ENCODE assay signal across 8 mouse cellular contexts in the genomic region with DNA sequence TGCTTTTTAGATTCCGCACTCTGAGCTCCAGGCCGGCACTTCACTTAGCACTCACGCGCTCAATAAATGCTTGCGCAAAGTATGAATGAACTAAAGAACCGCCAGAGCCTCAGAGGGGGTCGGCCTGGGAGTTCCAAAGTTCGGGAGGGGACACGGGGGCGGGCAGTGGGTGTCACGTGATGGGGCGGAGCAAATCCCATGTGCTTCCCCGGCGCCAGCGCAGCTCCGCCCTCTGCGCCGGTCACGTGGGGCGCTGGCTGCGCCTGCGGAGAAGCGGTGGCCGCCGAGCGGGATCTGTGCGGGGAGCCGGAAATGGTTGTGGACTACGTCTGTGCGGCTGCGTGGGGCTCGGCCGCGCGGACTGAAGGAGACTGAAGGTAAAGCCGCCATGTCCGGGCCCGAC. TPM values are rescaled to one million over a fixed set of nuclear protein-coding genes. Genes with fewer than 3 reads are reported as not detected.
DNase-seq lines count a peak whose midpoint lies in the region; ATAC-seq lines count a peak whose summit lies in the region.

No protein-coding gene starts in this region.

- no peaks in the 10 kb centered on the region for H3K27me3 ChIP-seq in hindbrain, embryonic 15.5 days

- peak overlapping the region; percentile 68 for H3K4me3 ChIP-seq in hindbrain, embryonic 15.5 days

- H3K9ac ChIP-seq in hindbrain, embryonic 15.5 days: peak overlapping the region; percentile 84

- no peaks in the 10 kb centered on the region for H3K9me3 ChIP-seq in hindbrain, embryonic 15.5 days

- DNase-seq in R1 (ENCODE audit: low read depth, low spot score): peak; percentile 94
- DNase-seq in cerebellum, postnatal 25 days: peak; percentile 97 to 98
- DNase-seq in frontal cortex, postnatal 36 days (ENCODE audit: low spot score in 2 of 2): peak; percentile 95 to 96
- DNase-seq in left cerebral cortex, adult 11 months (ENCODE audit: low spot score): peak; percentile 95
- DNase-seq in lung, postnatal 4 days: peak; percentile 97 to 99
- DNase-seq in retina, postnatal 7 days (ENCODE audit: low read depth, low spot score): peak; percentile 85
- DNase-seq in urinary bladder, adult 2 months (ENCODE audit: low spot score): peak; percentile 94

- peak overlapping the region; percentile 90 for H3K4me2 ChIP-seq in hindbrain, embryonic 15.5 days

- WGBS in hindbrain, embryonic 15.5 days: 0% methylated on average over 37 of the region's 38 CpGs

- peak; percentile 98 for ATAC-seq in hindbrain, embryonic 15.5 days (ENCODE audit: low FRiP score, low read depth)

- peak overlapping the region; percentile 84 for H3K27ac ChIP-seq in hindbrain, embryonic 15.5 days (replicated peaks)

- peaks cover 25% of the 10 kb centered on the region for H3K36me3 ChIP-seq in hindbrain, embryonic 15.5 days

- H3K4me1 ChIP-seq in hindbrain, embryonic 15.5 days (replicated peaks): peaks cover 27% of the 10 kb centered on the region

RNA-seq across cellular contexts. Expression of a gene that starts 4.4 kb away (rescaled TPM):
- 145 and 148 TPM in 2 replicates for polyA plus RNA-seq in hindbrain, embryonic 15.5 days (2015; fragmentation: Nextera tagmentation; extraction: Ambion mirVana)
- polyA plus RNA-seq in urinary bladder, adult 2 months (2012; rRNA removed): 199 and 209 TPM in 2 replicates

RNA-seq across cellular contexts. Expression of a gene that starts 20.5 kb away (rescaled TPM):
- polyA plus RNA-seq in hindbrain, embryonic 15.5 days (2015; fragmentation: Nextera tagmentation; extraction: Ambion mirVana): 45.5 and 47.5 TPM in 2 replicates
- polyA plus RNA-seq in urinary bladder, adult 2 months (2012; rRNA removed): 14.4 and 18.1 TPM in 2 replicates

RNA-seq across cellular contexts. Expression of a gene that starts 21.0 kb away (rescaled TPM):
- polyA plus RNA-seq in hindbrain, embryonic 15.5 days (2015; fragmentation: Nextera tagmentation; extraction: Ambion mirVana): 342 and 357 TPM in 2 replicates
- 126 and 133 TPM in 2 replicates for polyA plus RNA-seq in urinary bladder, adult 2 months (2012; rRNA removed)

RNA-seq across cellular contexts. Expression of a gene that starts 42.9 kb away (rescaled TPM):
- 15.1 and 18.1 TPM in 2 replicates for polyA plus RNA-seq in hindbrain, embryonic 15.5 days (2015; fragmentation: Nextera tagmentation; extraction: Ambion mirVana)
- 2.1 and 2.5 TPM in 2 replicates for polyA plus RNA-seq in urinary bladder, adult 2 months (2012; rRNA removed)

RNA-seq across cellular contexts. Expression of a gene that starts 45.0 kb away (rescaled TPM):
- 89.0 and 89.8 TPM in 2 replicates for polyA plus RNA-seq in hindbrain, embryonic 15.5 days (2015; fragmentation: Nextera tagmentation; extraction: Ambion mirVana)
- polyA plus RNA-seq in urinary bladder, adult 2 months (2012; rRNA removed): 36.3 and 40.9 TPM in 2 replicates

Comparison
In these comparisons a context has a peak if more than half of its experiments do, and no peak if none do; other contexts are left out.
1. Peak in every context shown above with its lines: DNase-seq, ATAC-seq, H3K4me3 ChIP-seq and H3K27ac ChIP-seq.